Mouse (Mus musculus) cerebellum, adult 11-12 months (tissue): ENCODE data around the gene 1700123O20Rik.

Experiments
- DNase-seq: peaks from one replicate; pipeline ENCODE4 v3.0.0; 2022

The 1700123O20Rik gene

GRCm38 (mm10) chr14:54727565-54727964, 41.5 kb downstream of the 1700123O20Rik start:
- DNase-seq, result no peak

DNA sequence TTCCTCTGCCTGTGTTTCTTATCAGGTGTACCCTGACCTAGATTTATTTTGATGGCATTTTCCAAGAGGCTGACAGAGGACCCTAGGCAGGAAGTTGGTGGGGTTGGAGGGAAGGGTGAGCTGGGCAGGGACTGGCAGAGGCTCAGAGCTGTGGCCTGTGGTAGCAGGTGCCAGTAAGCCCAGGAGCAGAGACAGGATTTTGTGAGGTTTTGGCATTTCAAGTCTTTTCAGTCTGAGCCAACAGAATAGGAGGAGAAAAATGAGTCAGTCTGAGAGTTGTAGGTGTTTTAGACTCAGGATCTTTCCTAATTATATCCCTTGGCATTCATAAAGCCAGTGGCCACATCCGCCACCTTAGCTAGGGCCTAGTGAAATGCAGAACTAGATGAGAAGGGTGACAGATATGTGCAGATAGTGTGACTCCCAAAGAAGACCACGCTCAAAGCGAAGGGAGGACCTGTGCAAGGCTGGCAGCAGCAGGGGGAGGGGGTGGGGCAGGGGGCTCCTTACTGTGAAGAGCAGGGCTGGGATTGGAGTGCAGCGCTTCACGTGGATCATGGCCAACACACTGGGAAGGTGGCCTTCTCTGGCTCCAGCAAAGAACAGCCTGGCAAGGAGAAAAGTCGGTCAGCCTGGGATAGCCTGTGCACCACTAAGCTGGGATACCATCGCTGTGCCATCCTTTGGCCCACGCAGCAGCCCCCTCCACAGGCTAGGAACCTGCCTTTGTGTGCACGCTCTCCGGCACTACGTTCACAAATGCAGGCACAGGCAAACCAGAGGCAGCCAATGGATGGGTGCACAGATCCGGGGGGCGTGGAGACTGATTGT, 43.0 kb downstream of the 1700123O20Rik start:
- DNase-seq, result peak; percentile 62

- peak; percentile 66 for DNase-seq
Observed at GRCm38 (mm10) chr14:54730305-54730704, 44.3 kb downstream of the 1700123O20Rik start.

DNA sequence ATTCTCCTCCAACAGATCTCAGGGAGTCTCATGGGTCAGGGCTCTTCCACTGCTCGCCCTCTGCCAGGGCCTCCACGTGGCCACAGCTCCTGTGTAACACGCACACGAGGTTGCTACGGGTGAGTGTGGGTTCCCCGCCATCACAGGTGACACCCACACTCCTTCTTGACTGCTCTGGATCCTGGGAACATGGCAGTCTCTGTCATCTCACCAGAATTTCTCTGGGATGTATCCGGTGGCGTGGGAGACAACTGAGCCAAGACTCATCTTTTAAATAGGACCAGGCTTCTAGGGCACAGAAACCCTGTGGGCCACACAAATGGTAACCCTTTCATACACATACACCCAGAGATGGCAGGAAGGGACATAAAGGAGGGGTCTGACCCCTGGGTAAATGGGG, 46.2 kb downstream of the 1700123O20Rik start:
- DNase-seq, result no peak

GRCm38 (mm10) chr14:54734004-54734403, 48.0 kb downstream of the 1700123O20Rik start:
- DNase-seq, result no peak

DNA sequence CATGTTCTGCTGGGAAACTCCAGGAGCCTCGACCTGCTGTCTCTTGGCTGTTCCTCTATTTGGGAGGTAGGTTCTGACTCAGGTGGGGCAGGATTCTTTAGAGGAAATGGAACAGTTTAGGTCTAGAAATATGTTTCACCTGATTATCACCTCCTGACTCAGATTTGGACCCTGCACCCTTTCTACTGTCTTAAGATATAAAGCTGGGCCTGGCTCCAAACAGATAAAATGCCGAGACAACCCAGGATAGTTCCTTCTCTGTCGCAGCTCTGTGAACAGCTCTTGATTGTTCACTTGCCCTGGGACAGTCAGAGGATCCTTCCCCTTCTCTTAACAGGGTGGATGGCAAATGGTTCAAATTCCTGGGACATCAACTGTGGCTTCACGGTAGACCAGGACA, 49.2 kb downstream of the 1700123O20Rik start:
- DNase-seq, result no peak

DNA sequence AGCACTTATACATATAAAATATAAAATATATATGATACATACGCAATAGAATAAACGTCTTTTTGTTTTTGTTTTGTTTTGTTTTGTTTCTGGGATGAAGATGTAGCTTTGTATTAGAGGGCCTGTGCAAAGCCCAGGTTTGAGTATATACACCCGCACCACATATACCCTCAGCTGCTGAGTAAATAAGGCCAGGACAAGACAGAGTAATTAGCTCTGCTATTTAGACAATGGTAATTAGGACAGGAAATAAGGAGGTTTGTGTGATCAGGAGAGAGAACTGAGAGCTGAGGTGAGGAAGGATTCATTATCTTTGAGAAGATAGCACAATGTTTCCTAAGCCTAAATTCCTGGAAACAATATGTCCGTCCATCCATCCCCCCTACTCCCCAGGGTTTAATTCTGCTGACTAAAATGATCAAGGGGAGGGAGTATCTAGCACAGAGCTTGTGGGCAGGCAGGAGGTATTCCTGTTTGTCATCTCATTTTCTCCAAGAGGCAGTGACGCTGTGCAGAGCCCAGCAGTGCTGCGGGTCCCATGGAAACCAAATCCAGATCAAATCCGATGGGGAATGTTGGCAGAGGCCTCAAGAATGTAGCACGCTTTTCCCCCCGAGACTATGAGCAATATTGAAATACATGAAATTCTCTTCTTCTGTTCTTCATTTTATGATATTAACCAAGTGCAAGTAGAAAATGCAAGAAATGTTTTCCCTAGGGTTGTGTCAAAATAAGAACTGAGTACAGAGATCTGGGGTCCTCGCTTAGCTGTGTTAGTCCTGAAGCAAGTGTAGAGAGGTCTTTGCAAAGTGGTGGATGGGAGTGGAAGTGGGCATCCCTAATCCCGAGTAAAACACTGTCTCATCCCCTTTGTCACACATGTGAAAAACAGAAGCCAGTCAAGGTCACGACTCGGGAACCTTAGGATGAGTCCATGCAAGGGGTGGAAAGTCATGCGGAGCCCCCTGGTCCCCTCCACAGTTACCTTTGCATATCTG, 50.8 kb downstream of the 1700123O20Rik start:
- DNase-seq, result no peak

DNA sequence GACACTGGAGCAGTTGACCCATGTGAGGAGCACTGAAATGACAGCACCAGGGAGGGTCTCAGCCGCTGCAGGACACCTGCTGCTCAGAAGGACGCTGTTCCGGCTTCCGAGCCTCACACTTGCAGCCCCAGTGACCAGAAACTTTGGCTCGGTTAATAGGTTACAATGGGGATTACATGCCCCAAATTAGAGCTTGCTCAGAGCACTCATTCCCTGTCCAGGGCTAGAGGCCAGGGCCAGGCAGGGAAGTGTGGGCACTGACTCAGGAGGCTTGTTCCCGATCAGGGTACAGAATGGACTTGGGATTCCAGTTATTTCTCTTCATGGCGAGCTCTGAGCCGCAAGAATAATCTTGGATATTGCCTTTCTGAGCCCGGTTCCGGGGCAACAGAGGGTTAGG, 51.6 kb downstream of the 1700123O20Rik start:
- DNase-seq, result peak; percentile 61
